Mouse (Mus musculus): ENCODE results near the gene Prickle2. TPM values are rescaled to one million over a fixed set of nuclear protein-coding genes. Genes with fewer than 3 reads are reported as not detected.

Prickle2 gene
- polyA plus RNA-seq, 1 experiment from 2014 or later: 4.1 TPM

GRCm38 (mm10) chr6:92727351-92727986 is 21.5 kb upstream of the Prickle2 start:
- Histone ChIP-seq H3K36me3 (replicated peaks; ENCODE audit: control insufficient read depth, insufficient read depth, low read depth, low read length) (no peaks in the 10 kb centered on the region), H3K9me3 (replicated peaks; ENCODE audit: control insufficient read depth, low read length) (no peaks in the 10 kb centered on the region), H3K4me3 (ENCODE audit: low read depth, low read length) (no peak overlapping the region), H3K27me3 (ENCODE audit: control insufficient read depth, insufficient read depth, low read length) (no peaks in the 10 kb centered on the region), H3K4me1 (ENCODE audit: control insufficient read depth, insufficient read depth, low read length) (no peaks in the 10 kb centered on the region; the same call in 1 of the 2 replicates), H3K27ac (replicated peaks; ENCODE audit: low read depth, low read length) (no peak overlapping the region), H3K9ac (replicated peaks; ENCODE audit: low read length) (no peak overlapping the region), H3K4me2 (ENCODE audit: low read depth, low read length) (no peak overlapping the region)
- WGBS: 16% methylated on average over 7 of the region's 7 CpGs
- DNase-seq (ENCODE audit: low spot score): no peak
- no peak for ATAC-seq (replicated peaks; ENCODE audit: insufficient number of reproducible peaks, low FRiP score, low TSS enrichment, low read depth)

DNA sequence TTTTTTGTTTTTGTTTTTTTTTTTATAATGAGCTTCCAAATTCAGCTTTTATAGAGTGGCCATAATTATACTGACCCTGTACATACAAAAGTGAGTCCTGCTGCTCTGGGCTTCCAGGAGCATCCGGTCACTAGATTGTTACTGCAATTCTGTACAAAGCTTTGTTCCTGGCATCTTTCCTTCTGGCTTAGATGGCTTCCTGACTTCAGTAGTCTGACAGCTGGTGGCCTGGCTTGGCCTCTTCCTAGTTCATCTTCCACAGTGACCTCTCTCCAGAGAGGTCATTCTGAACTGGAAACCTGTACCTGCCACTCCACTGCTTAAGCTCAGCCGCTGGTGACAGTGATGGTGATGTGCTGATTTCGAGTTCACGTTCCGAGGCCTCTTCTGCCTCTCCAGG is 20.2 kb upstream of the Prickle2 start:
- ATAC-seq (replicated peaks; ENCODE audit: insufficient number of reproducible peaks, low FRiP score, low TSS enrichment, low read depth) (no peak), DNase-seq (ENCODE audit: low spot score) (no peak)
- 64% methylated on average over 5 of the region's 5 CpGs for WGBS
- Histone ChIP-seq H3K4me2 (ENCODE audit: low read depth, low read length) (no peak overlapping the region), H3K27me3 (ENCODE audit: control insufficient read depth, insufficient read depth, low read length) (no peaks in the 10 kb centered on the region), H3K9ac (replicated peaks; ENCODE audit: low read length) (no peak overlapping the region), H3K4me3 (ENCODE audit: low read depth, low read length) (no peak overlapping the region), H3K9me3 (replicated peaks; ENCODE audit: control insufficient read depth, low read length) (no peaks in the 10 kb centered on the region), H3K4me1 (ENCODE audit: control insufficient read depth, insufficient read depth, low read length) (no peaks in the 10 kb centered on the region; the same call in 1 of the 2 replicates), H3K27ac (replicated peaks; ENCODE audit: low read depth, low read length) (no peak overlapping the region), H3K36me3 (replicated peaks; ENCODE audit: control insufficient read depth, insufficient read depth, low read depth, low read length) (no peaks in the 10 kb centered on the region)

DNA sequence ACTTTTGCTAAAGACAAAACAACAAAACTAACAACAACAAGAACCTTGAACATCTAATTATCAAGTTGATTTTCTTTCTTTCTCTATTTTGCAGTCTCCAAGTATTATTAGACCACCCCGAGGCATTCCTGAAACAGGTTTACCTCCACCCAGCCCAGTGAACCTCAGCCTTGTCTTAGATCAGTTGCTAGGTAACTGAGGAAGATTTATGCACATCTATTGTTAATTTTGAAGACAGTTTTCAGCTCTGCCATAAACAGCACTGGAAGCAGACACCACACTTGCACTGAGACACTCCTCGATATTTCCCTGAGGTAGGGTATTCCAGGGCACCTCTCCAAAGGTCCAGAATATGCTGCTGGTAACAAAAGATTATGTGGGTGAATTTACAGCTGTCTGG is 18.4 kb upstream of the Prickle2 start:
- Histone ChIP-seq H3K27ac (replicated peaks; ENCODE audit: low read depth, low read length) (no peak overlapping the region), H3K4me3 (ENCODE audit: low read depth, low read length) (no peak overlapping the region), H3K9ac (replicated peaks; ENCODE audit: low read length) (no peak overlapping the region), H3K4me2 (ENCODE audit: low read depth, low read length) (no peak overlapping the region), H3K27me3 (ENCODE audit: control insufficient read depth, insufficient read depth, low read length) (no peaks in the 10 kb centered on the region), H3K4me1 (ENCODE audit: control insufficient read depth, insufficient read depth, low read length) (no peaks in the 10 kb centered on the region; the same call in 1 of the 2 replicates), H3K36me3 (replicated peaks; ENCODE audit: control insufficient read depth, insufficient read depth, low read depth, low read length) (no peaks in the 10 kb centered on the region), H3K9me3 (replicated peaks; ENCODE audit: control insufficient read depth, low read length) (no peaks in the 10 kb centered on the region)
- 78% methylated on average over 2 of the region's 2 CpGs for WGBS
- DNase-seq (ENCODE audit: low spot score): no peak
- ATAC-seq (replicated peaks; ENCODE audit: insufficient number of reproducible peaks, low FRiP score, low TSS enrichment, low read depth): no peak

- WGBS: 24% methylated on average over 3 of the region's 3 CpGs
- DNase-seq (ENCODE audit: low spot score) (peak; percentile 77), ATAC-seq (replicated peaks; ENCODE audit: insufficient number of reproducible peaks, low FRiP score, low TSS enrichment, low read depth) (no peak)
- no peaks in the 10 kb centered on the region for H3K9me3 ChIP-seq (replicated peaks; ENCODE audit: control insufficient read depth, low read length)
- no peak overlapping the region for H3K9ac ChIP-seq (replicated peaks; ENCODE audit: low read length)
- H3K27ac ChIP-seq (replicated peaks; ENCODE audit: low read depth, low read length): no peak overlapping the region
- no peak overlapping the region for H3K4me2 ChIP-seq (ENCODE audit: low read depth, low read length)
- H3K4me1 ChIP-seq (ENCODE audit: control insufficient read depth, insufficient read depth, low read length): no peaks in the 10 kb centered on the region
- H3K4me3 ChIP-seq (ENCODE audit: low read depth, low read length): no peak overlapping the region
- no peaks in the 10 kb centered on the region for H3K36me3 ChIP-seq (replicated peaks; ENCODE audit: control insufficient read depth, insufficient read depth, low read depth, low read length)
- H3K27me3 ChIP-seq (ENCODE audit: control insufficient read depth, insufficient read depth, low read length): no peaks in the 10 kb centered on the region
These were observed 9.9 kb upstream of the Prickle2 start for GRCm38 (mm10) chr6:92715806-92716205.

DNA sequence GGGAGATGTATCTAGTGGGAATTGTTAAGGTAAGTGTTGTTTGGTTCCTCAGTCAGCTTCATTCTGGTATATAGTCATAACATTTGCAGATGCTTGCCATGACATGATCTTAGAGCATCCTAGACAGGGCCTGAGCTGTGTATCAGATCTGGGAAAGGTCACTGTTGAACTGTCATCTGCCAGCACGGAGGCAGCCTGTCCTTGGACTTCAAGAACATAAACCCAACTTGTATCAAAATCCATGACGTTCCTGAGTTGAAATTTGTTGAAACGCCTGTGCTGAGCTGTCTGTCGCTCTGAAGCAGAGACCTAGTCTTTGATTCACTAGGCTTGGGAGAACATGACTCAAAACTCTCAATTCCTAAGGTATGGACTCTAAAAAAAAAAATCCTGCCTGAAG is 8.8 kb upstream of the Prickle2 start:
- Histone ChIP-seq H3K27me3 (ENCODE audit: control insufficient read depth, insufficient read depth, low read length) (no peaks in the 10 kb centered on the region), H3K36me3 (replicated peaks; ENCODE audit: control insufficient read depth, insufficient read depth, low read depth, low read length) (no peaks in the 10 kb centered on the region), H3K4me1 (ENCODE audit: control insufficient read depth, insufficient read depth, low read length) (no peaks in the 10 kb centered on the region), H3K4me2 (ENCODE audit: low read depth, low read length) (no peak overlapping the region), H3K4me3 (ENCODE audit: low read depth, low read length) (no peak overlapping the region), H3K9ac (replicated peaks; ENCODE audit: low read length) (no peak overlapping the region), H3K9me3 (replicated peaks; ENCODE audit: control insufficient read depth, low read length) (no peaks in the 10 kb centered on the region), H3K27ac (replicated peaks; ENCODE audit: low read depth, low read length) (no peak overlapping the region)
- no peak for ATAC-seq (replicated peaks; ENCODE audit: insufficient number of reproducible peaks, low FRiP score, low TSS enrichment, low read depth)
- DNase-seq (ENCODE audit: low spot score): no peak
- 81% methylated on average over 4 of the region's 4 CpGs for WGBS

GRCm38 (mm10) chr6:92708137-92708536 is 2.2 kb upstream of the Prickle2 start:
- Histone ChIP-seq H3K4me1 (ENCODE audit: control insufficient read depth, insufficient read depth, low read length) (no peaks in the 10 kb centered on the region), H3K9ac (replicated peaks; ENCODE audit: low read length) (no peak overlapping the region), H3K36me3 (replicated peaks; ENCODE audit: control insufficient read depth, insufficient read depth, low read depth, low read length) (no peaks in the 10 kb centered on the region), H3K9me3 (replicated peaks; ENCODE audit: control insufficient read depth, low read length) (no peaks in the 10 kb centered on the region), H3K27ac (replicated peaks; ENCODE audit: low read depth, low read length) (no peak overlapping the region), H3K27me3 (ENCODE audit: control insufficient read depth, insufficient read depth, low read length) (no peaks in the 10 kb centered on the region), H3K4me2 (ENCODE audit: low read depth, low read length) (no peak overlapping the region), H3K4me3 (ENCODE audit: low read depth, low read length) (no peak overlapping the region)
- ATAC-seq (replicated peaks; ENCODE audit: insufficient number of reproducible peaks, low FRiP score, low TSS enrichment, low read depth) (no peak), DNase-seq (ENCODE audit: low spot score) (no peak)
- WGBS: 61% methylated on average over 4 of the region's 4 CpGs

DNA sequence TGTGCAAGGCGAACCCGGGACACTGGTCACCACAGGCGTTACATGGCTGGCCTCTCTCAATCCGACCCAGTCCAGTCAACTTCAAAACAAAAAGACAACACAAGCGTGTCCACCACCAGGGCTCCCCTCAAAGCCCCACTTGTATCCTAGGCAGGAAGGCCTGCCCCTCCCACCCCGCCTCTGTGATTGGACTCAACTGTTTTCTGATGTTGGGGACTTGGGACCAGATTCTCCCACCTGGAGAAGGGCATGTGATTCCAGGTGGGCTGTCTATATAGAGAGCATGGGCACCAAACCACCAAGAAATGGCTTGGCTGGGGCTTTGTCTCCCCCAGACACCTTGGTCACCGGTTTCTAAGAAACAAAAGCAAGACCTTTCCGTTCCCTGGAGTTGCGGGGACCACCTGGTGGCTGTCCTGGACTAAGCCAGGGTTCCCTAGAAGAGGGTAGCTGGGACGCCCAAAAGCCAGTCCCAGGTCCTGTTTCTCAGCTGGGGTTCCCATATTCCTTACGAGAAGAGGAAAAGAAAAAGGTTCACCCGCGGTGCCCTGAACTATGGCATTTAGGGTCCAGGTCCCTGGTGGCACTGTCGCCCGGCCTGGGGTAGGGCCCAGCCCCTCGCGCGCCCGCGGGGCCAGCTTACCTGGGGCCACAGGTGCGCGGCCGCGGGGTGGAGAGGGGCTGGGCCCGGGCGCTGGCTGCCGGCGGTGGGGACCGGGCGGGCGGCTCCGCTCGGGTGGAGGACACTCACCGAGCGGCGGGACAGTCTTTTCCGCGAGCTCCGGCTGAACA is 406 bp downstream of the Prickle2 start:
- H3K27me3 ChIP-seq (ENCODE audit: control insufficient read depth, insufficient read depth, low read length): no peaks in the 10 kb centered on the region
- peak; percentile 63 for ATAC-seq (replicated peaks; ENCODE audit: insufficient number of reproducible peaks, low FRiP score, low TSS enrichment, low read depth)
- peak overlapping the region; percentile 60 for H3K27ac ChIP-seq (replicated peaks; ENCODE audit: low read depth, low read length)
- peak overlapping the region; percentile 82 for H3K9ac ChIP-seq (replicated peaks; ENCODE audit: low read length)
- peak overlapping the region; percentile 95 for H3K4me2 ChIP-seq (ENCODE audit: low read depth, low read length)
- no peaks in the 10 kb centered on the region for H3K4me1 ChIP-seq (ENCODE audit: control insufficient read depth, insufficient read depth, low read length)
- H3K9me3 ChIP-seq (replicated peaks; ENCODE audit: control insufficient read depth, low read length): no peaks in the 10 kb centered on the region
- 1% methylated on average over 33 of the region's 39 CpGs for WGBS
- DNase-seq (ENCODE audit: low spot score): peak; percentile 59
- no peaks in the 10 kb centered on the region for H3K36me3 ChIP-seq (replicated peaks; ENCODE audit: control insufficient read depth, insufficient read depth, low read depth, low read length)
- H3K4me3 ChIP-seq (ENCODE audit: low read depth, low read length): peak overlapping the region; percentile 81

GRCm38 (mm10) chr6:92704810-92705209 is 1.1 kb downstream of the Prickle2 start:
- peak; percentile 78; the same call in 1 of the 2 replicates for ATAC-seq (replicated peaks; ENCODE audit: insufficient number of reproducible peaks, low FRiP score, low TSS enrichment, low read depth)
- no peaks in the 10 kb centered on the region for H3K27me3 ChIP-seq (ENCODE audit: control insufficient read depth, insufficient read depth, low read length)
- H3K36me3 ChIP-seq (replicated peaks; ENCODE audit: control insufficient read depth, insufficient read depth, low read depth, low read length): no peaks in the 10 kb centered on the region
- no peaks in the 10 kb centered on the region for H3K9me3 ChIP-seq (replicated peaks; ENCODE audit: control insufficient read depth, low read length)
- H3K4me3 ChIP-seq (ENCODE audit: low read depth, low read length): peak overlapping the region; percentile 81
- peak; percentile 85 for DNase-seq (ENCODE audit: low spot score)
- WGBS: 11% methylated on average over 9 of the region's 9 CpGs
- 0 out of 2 replicates have a peak overlapping the region, but pooled peaks have one; percentile 60 for H3K27ac ChIP-seq (replicated peaks; ENCODE audit: low read depth, low read length)
- no peaks in the 10 kb centered on the region for H3K4me1 ChIP-seq (ENCODE audit: control insufficient read depth, insufficient read depth, low read length)
- H3K4me2 ChIP-seq (ENCODE audit: low read depth, low read length): peak overlapping the region; percentile 95
- H3K9ac ChIP-seq (replicated peaks; ENCODE audit: low read length): no peak overlapping the region
